Mouse (Mus musculus): ENCODE measurements around the gene Ppp6c. TPM values are rescaled to one million over a fixed set of nuclear protein-coding genes. Genes with fewer than 3 reads are reported as not detected.

Gene Ppp6c
- polyA plus RNA-seq, 1 experiment = 11.0 TPM

DNA sequence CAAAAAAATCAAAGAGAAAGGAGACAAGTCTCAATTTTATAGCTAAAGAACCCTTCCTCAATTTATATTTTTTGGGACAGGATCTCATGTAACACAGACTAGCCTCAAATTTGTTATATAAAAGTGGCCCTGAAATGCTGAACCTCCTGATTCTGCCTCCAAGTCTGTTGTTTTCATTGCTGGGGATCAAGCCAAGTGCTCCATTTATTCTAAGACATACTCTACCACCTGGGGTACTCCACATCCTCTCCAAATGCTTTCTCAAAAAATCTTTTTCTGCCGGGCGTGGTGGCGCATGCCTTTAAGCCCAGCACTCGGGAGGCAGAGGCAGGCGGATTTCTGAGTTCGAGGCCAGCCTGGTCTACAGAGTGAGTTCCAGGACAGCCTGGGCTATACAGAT, 6.2 kb downstream of the Ppp6c start:
- 86% methylated on average over 6 of the region's 6 CpGs for WGBS
- no peaks in the 10 kb centered on the region for H3K36me3 ChIP-seq (ENCODE audit: control insufficient read depth, insufficient read depth, low read length)
- no peak overlapping the region for H3K4me3 ChIP-seq (ENCODE audit: extremely low read depth, insufficient read depth, insufficient read length)
- H3K27ac ChIP-seq (ENCODE audit: insufficient read depth, low read length) = no peak overlapping the region
- H3K4me1 ChIP-seq (ENCODE audit: control insufficient read depth, insufficient read depth, insufficient read length) = peaks cover 4% of the 10 kb centered on the region; the same call in 1 of the 2 replicates
- no peak for TF ChIP-seq POLR2A (IDR thresholded peaks at IDR 0.05; ENCODE audit: low read depth, low read length)
- no peak for TF ChIP-seq CTCF (IDR thresholded peaks at IDR 0.05; ENCODE audit: extremely low read depth, insufficient read depth, insufficient read length, insufficient replicate concordance)
- H3K27me3 ChIP-seq (ENCODE audit: control insufficient read depth, insufficient read depth, low read length) = no peaks in the 10 kb centered on the region
- no peak for DNase-seq (ENCODE audit: low read depth in 1 of 2, low spot score in 2 of 2)

DNA sequence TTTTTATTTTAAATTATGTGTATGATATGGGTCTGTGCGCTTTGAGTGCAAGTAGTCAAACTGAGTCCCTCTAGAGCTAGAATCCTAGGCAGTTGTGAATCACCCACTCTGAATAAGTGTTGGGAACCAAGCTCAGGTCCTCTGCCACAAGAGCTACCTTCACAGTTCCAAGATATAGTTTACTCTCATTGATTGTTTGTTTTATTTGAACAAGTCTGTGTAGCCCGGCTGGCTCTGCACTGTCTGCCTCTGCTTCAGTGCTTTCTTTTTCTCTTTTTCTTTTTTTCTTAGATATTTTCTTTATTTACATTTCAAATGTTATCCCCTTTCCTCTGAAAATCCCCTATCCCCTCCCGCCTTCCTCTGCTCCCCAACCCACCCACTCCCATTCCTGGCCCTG, 7.2 kb downstream of the Ppp6c start:
- Histone ChIP-seq H3K27ac (ENCODE audit: insufficient read depth, low read length) (no peak overlapping the region), H3K4me1 (ENCODE audit: control insufficient read depth, insufficient read depth, insufficient read length) (peaks cover 4% of the 10 kb centered on the region; the same call in 1 of the 2 replicates)
- DNase-seq (ENCODE audit: low read depth in 1 of 2, low spot score in 2 of 2) = no peak

DNA sequence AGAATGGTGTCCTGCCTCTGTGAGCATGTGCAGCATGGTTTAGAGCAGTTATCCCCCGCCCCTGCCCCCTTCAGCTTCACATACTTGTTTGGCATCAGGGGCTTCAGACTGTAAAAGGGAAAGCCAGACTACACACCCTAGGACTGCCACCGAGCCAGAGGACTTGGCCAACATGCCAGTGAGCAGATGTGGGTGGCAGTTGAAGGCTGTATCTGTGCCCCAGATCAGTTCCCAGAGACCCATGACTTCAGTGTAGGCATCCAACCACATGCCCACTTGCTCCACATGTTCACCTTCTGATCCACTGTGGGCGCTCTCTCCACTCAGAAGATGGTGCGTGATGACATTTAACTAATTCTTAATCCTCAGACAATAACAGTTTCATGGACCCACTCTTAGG, 9.1 kb downstream of the Ppp6c start:
- H3K27ac ChIP-seq (ENCODE audit: insufficient read depth, low read length) = no peak overlapping the region
- H3K4me3 ChIP-seq (ENCODE audit: extremely low read depth, insufficient read depth, insufficient read length) = no peak overlapping the region
- 96% methylated on average over 4 of the region's 4 CpGs for WGBS
- no peak for TF ChIP-seq CTCF (IDR thresholded peaks at IDR 0.05; ENCODE audit: extremely low read depth, insufficient read depth, insufficient read length, insufficient replicate concordance)
- TF ChIP-seq POLR2A (IDR thresholded peaks at IDR 0.05; ENCODE audit: low read depth, low read length) = no peak
- no peaks in the 10 kb centered on the region for H3K27me3 ChIP-seq (ENCODE audit: control insufficient read depth, insufficient read depth, low read length)
- no peaks in the 10 kb centered on the region for H3K36me3 ChIP-seq (ENCODE audit: control insufficient read depth, insufficient read depth, low read length)
- no peak for DNase-seq (ENCODE audit: low read depth in 1 of 2, low spot score in 2 of 2)
- peaks cover 3% of the 10 kb centered on the region; the same call in 1 of the 2 replicates for H3K4me1 ChIP-seq (ENCODE audit: control insufficient read depth, insufficient read depth, insufficient read length)

More for the DNA sequence above, 7.2 kb downstream of the Ppp6c start:
- Histone ChIP-seq H3K4me3 (ENCODE audit: extremely low read depth, insufficient read depth, insufficient read length) (no peak overlapping the region), H3K27me3 (ENCODE audit: control insufficient read depth, insufficient read depth, low read length) (no peaks in the 10 kb centered on the region), H3K36me3 (ENCODE audit: control insufficient read depth, insufficient read depth, low read length) (no peaks in the 10 kb centered on the region)
- TF ChIP-seq POLR2A (IDR thresholded peaks at IDR 0.05; ENCODE audit: low read depth, low read length) = no peak
- TF ChIP-seq CTCF (IDR thresholded peaks at IDR 0.05; ENCODE audit: extremely low read depth, insufficient read depth, insufficient read length, insufficient replicate concordance) = no peak
- 96% methylated on average over 3 of the region's 3 CpGs for WGBS

DNA sequence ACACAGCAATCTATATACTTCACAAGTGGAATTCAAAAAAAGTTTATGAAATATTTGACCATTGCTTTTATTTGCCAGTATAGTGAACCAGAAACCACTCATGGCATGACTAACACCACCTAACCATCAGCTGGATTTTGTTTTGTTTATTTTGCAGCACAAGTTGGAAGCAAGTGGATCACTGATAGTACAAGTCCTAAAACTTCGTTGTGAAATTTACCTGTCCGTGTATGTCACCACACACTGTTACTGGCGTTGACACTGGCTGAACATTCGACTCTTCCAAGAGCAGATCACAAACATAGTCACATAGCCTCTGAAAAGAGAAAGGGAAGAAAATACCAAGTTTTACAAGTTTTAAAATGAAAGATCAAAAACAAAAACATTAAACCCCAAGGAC, 15.5 kb downstream of the Ppp6c start:
- Histone ChIP-seq H3K27me3 (ENCODE audit: control insufficient read depth, insufficient read depth, low read length) (no peaks in the 10 kb centered on the region), H3K27ac (ENCODE audit: insufficient read depth, low read length) (no peak overlapping the region), H3K4me1 (ENCODE audit: control insufficient read depth, insufficient read depth, insufficient read length) (no peaks in the 10 kb centered on the region; the same call in 1 of the 2 replicates), H3K36me3 (ENCODE audit: control insufficient read depth, insufficient read depth, low read length) (peaks cover 2% of the 10 kb centered on the region; the same call in 1 of the 2 replicates), H3K4me3 (ENCODE audit: extremely low read depth, insufficient read depth, insufficient read length) (no peak overlapping the region)
- DNase-seq (ENCODE audit: low read depth in 1 of 2, low spot score in 2 of 2) = no peak
- WGBS = 89% methylated on average over 4 of the region's 4 CpGs
- TF ChIP-seq POLR2A (IDR thresholded peaks at IDR 0.05; ENCODE audit: low read depth, low read length) (no peak), CTCF (IDR thresholded peaks at IDR 0.05; ENCODE audit: extremely low read depth, insufficient read depth, insufficient read length, insufficient replicate concordance) (no peak)

DNA sequence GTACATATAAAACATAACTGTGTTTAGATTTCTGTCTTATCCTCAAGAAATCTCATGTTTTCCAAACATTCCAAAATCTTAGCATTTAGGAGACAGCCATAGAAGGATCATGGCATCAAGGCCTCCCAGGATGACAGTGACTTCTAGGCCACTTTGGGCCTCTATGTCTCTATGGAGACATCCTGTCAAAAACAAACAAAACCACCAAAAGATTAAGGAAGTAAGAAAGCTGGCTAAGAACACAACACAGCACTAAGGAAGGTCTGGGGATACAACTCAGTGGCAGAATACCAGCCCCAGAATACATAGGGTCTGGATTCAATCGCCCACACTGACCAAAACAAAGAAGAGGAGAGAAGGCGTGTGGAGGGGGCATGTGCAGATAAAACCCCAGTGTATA, 22.9 kb downstream of the Ppp6c start:
- Histone ChIP-seq H3K36me3 (ENCODE audit: control insufficient read depth, insufficient read depth, low read length) (peaks cover 11% of the 10 kb centered on the region; the same call in 1 of the 2 replicates), H3K27me3 (ENCODE audit: control insufficient read depth, insufficient read depth, low read length) (no peaks in the 10 kb centered on the region), H3K4me3 (ENCODE audit: extremely low read depth, insufficient read depth, insufficient read length) (no peak overlapping the region), H3K4me1 (ENCODE audit: control insufficient read depth, insufficient read depth, insufficient read length) (no peaks in the 10 kb centered on the region), H3K27ac (ENCODE audit: insufficient read depth, low read length) (no peak overlapping the region)
- no peak for TF ChIP-seq POLR2A (IDR thresholded peaks at IDR 0.05; ENCODE audit: low read depth, low read length)
- TF ChIP-seq CTCF (IDR thresholded peaks at IDR 0.05; ENCODE audit: extremely low read depth, insufficient read depth, insufficient read length, insufficient replicate concordance) = no peak
- 93% methylated on average over 2 of the region's 2 CpGs for WGBS
- no peak for DNase-seq (ENCODE audit: low read depth in 1 of 2, low spot score in 2 of 2)

DNA sequence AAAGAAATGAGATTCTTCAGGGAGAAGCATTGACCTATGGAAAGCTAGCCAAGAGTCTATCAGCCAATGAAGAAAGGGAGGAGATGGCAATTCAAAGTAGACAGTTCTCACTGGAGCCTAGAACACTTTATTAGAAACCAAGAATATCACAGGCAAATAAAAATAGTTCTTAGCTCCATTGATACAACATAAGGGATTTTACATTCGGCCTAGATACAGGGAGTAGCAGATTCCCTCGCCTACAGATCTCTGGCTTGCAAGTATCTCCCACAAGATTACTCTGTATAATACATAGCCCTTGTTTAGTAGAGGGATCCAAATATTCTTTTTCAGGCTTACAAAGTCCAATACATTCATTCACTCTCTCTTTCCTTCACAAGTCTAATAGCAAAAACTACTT, 31.4 kb downstream of the Ppp6c start:
- H3K36me3 ChIP-seq (ENCODE audit: control insufficient read depth, insufficient read depth, low read length) = peaks cover 10% of the 10 kb centered on the region; the same call in 1 of the 2 replicates
- no peak for TF ChIP-seq CTCF (IDR thresholded peaks at IDR 0.05; ENCODE audit: extremely low read depth, insufficient read depth, insufficient read length, insufficient replicate concordance)
- TF ChIP-seq POLR2A (IDR thresholded peaks at IDR 0.05; ENCODE audit: low read depth, low read length) = no peak
- H3K4me3 ChIP-seq (ENCODE audit: extremely low read depth, insufficient read depth, insufficient read length) = no peak overlapping the region
- no peak overlapping the region for H3K27ac ChIP-seq (ENCODE audit: insufficient read depth, low read length)
- no peaks in the 10 kb centered on the region for H3K27me3 ChIP-seq (ENCODE audit: control insufficient read depth, insufficient read depth, low read length)
- 93% methylated on average over 2 of the region's 2 CpGs for WGBS
- DNase-seq (ENCODE audit: low read depth in 1 of 2, low spot score in 2 of 2) = no peak
- H3K4me1 ChIP-seq (ENCODE audit: control insufficient read depth, insufficient read depth, insufficient read length) = no peaks in the 10 kb centered on the region

DNA sequence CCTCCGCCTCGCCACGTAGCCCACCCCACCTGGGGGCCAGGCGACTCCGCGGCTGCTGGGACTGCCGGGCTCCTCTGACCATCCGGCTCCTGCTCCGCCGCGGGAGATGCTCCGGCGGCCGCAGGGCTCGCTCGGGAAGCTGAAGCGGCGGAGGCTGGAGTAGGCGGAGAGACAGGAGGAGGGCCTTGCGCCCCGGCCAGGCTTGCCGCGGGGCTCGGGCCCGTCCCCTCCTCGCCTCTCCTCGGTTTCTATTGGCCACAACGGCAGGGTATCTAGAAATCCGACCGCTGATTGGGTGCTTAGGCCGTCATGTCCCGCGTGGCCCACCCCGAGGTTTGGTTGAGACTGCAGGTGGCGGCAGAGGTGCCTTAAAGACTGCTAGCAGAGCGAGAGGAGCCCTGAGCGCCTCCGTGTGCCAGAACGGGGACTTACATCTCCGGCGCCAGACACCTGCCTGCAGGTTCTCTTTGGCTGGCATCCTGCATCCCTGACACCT, 35.6 kb downstream of the Ppp6c start, which contains the start of gene Scai:
Gene Scai, minus strand, starts transcription at position 174 of the 496 bp plus-strand sequence.
- no peak for TF ChIP-seq POLR2A (IDR thresholded peaks at IDR 0.05; ENCODE audit: low read depth, low read length)
- peak; percentile 80 for TF ChIP-seq CTCF (IDR thresholded peaks at IDR 0.05; ENCODE audit: extremely low read depth, insufficient read depth, insufficient read length, insufficient replicate concordance)
- no peaks in the 10 kb centered on the region for H3K4me1 ChIP-seq (ENCODE audit: control insufficient read depth, insufficient read depth, insufficient read length)
- peak; percentile 97 to 98 for DNase-seq (ENCODE audit: low read depth in 1 of 2, low spot score in 2 of 2)
- under 1% methylated on average over 40 of the region's 41 CpGs for WGBS
- peak within 1 kb of the TSS; percentile 85 for H3K4me3 ChIP-seq (ENCODE audit: extremely low read depth, insufficient read depth, insufficient read length)
- H3K27me3 ChIP-seq (ENCODE audit: control insufficient read depth, insufficient read depth, low read length) = no peaks in the 10 kb centered on the region
- peak within 1 kb of the TSS; percentile 78 for H3K27ac ChIP-seq (ENCODE audit: insufficient read depth, low read length)
- 0 out of 2 replicates have a peak, but pooled peaks cover 1% of the 10 kb centered on the region for H3K36me3 ChIP-seq (ENCODE audit: control insufficient read depth, insufficient read depth, low read length)
